Comparison of ENCODE assay signal across 24 mouse cellular contexts in genomic region chr4:137371596-137372523, GRCm38 (mm10). TPM values are rescaled to one million over a fixed set of nuclear protein-coding genes. Genes with fewer than 3 reads are reported as not detected.
DNase-seq lines count a peak whose midpoint lies in the region; ATAC-seq lines count a peak whose summit lies in the region.
"Had no signal": no experiment of that assay in that cellular context is flagged by ENCODE, and none has a peak within 500 bp of the region (broad histone marks: within the 10 kb centered on the region; RNA-seq: fewer than 3 reads in every experiment).

No protein-coding gene starts in this region.

- peak; percentile 92 for DNase-seq in heart, adult 11 months
- DNase-seq in heart, postnatal 25 days (ENCODE audit: low spot score) = no peak
- peak; percentile 77 for DNase-seq in 416B (ENCODE audit: low read depth)
- DNase-seq in intestine, embryonic 14.5 days (ENCODE audit: low spot score) = no peak
- no peak for DNase-seq in right cerebral cortex, adult 2 months (ENCODE audit: low spot score in 2 of 2)
- no peak for DNase-seq in hindbrain, embryonic 10.5 days (ENCODE audit: low spot score)
- DNase-seq in right cerebral cortex, postnatal 36 days (ENCODE audit: low spot score in 2 of 2) = no peak
- DNase-seq: cerebellum, adult 18-20 months; thymus, adult 2 months had no signal

- no peaks in the 10 kb centered on the region for H3K36me3 ChIP-seq in intestine, embryonic 14.5 days (ENCODE audit: control insufficient read depth, insufficient read depth, low read length)
- no peaks in the 10 kb centered on the region for H3K36me3 ChIP-seq in liver, embryonic 16.5 days (ENCODE audit: control insufficient read depth, insufficient read depth)
- no peaks in the 10 kb centered on the region for H3K36me3 ChIP-seq in hindbrain, embryonic 10.5 days
- H3K36me3 ChIP-seq: embryonic facial prominence, embryonic 13.5 days had no signal

- 74% methylated on average over 16 of the region's 16 CpGs for WGBS in intestine, embryonic 14.5 days
- 56% methylated on average over 16 of the region's 16 CpGs for WGBS in liver, embryonic 16.5 days (ENCODE audit: insufficient replicate concordance)
- 90% methylated on average over 16 of the region's 16 CpGs for whole genome bisulfite sequencing in hindbrain, embryonic 10.5 days

- intact Hi-C loops in heart, postnatal 25 days (cut with DNase I) = no loop called here

- no peak for ATAC-seq in intestine, embryonic 14.5 days (replicated peaks; ENCODE audit: low FRiP score, low TSS enrichment, low read depth)
- ATAC-seq in liver, embryonic 16.5 days (ENCODE audit: low read depth) = peak; percentile 53; the same call in 1 of the 2 replicates
- ATAC-seq: hindbrain, embryonic 16.5 days had no signal

- H3K27ac ChIP-seq in intestine, embryonic 14.5 days (ENCODE audit: low read depth) = peak overlapping the region; percentile 30; the same call in 1 of the 2 replicates
- no peak overlapping the region for H3K27ac ChIP-seq in liver, embryonic 16.5 days (ENCODE audit: low read length)
- no peak overlapping the region for H3K27ac ChIP-seq in hindbrain, embryonic 10.5 days
- H3K27ac ChIP-seq: embryonic facial prominence, embryonic 13.5 days; left cerebral cortex, adult 2 months had no signal

- peaks cover 30% of the 10 kb centered on the region for H3K4me1 ChIP-seq in intestine, embryonic 14.5 days (replicated peaks; ENCODE audit: control insufficient read depth, insufficient read depth, low read length)
- peaks cover 4% of the 10 kb centered on the region for H3K4me1 ChIP-seq in liver, embryonic 16.5 days (ENCODE audit: control insufficient read depth, low read depth, low read length)
- peaks cover 36% of the 10 kb centered on the region for H3K4me1 ChIP-seq in hindbrain, embryonic 10.5 days (replicated peaks)

- no peaks in the 10 kb centered on the region for H3K9me3 ChIP-seq in intestine, embryonic 14.5 days (ENCODE audit: control insufficient read depth, low read length)
- no peaks in the 10 kb centered on the region for H3K9me3 ChIP-seq in liver, embryonic 16.5 days (replicated peaks; ENCODE audit: control insufficient read depth, low read length)
- no peaks in the 10 kb centered on the region for H3K9me3 ChIP-seq in hindbrain, embryonic 10.5 days
- H3K9me3 ChIP-seq: embryonic facial prominence, embryonic 13.5 days; G1E had no signal

- H3K4me2 ChIP-seq in intestine, embryonic 14.5 days (ENCODE audit: low read length) = no peak overlapping the region
- H3K4me2 ChIP-seq in liver, embryonic 16.5 days (ENCODE audit: low read depth, low read length) = peak overlapping the region; percentile 33; the same call in 1 of the 2 replicates
- H3K4me2 ChIP-seq: embryonic facial prominence, embryonic 13.5 days; midbrain, embryonic 11.5 days had no signal

- H3K27me3 ChIP-seq in intestine, embryonic 14.5 days (replicated peaks; ENCODE audit: control insufficient read depth, insufficient read depth, low read length) = no peaks in the 10 kb centered on the region
- no peaks in the 10 kb centered on the region for H3K27me3 ChIP-seq in liver, embryonic 16.5 days (ENCODE audit: control insufficient read depth, insufficient read depth, low read depth, low read length)
- H3K27me3 ChIP-seq in hindbrain, embryonic 10.5 days (ENCODE audit: insufficient read depth, poor library complexity, severe bottlenecking) = no peaks in the 10 kb centered on the region
- H3K27me3 ChIP-seq: embryonic facial prominence, embryonic 13.5 days had no signal

- no peak overlapping the region for H3K4me3 ChIP-seq in intestine, embryonic 14.5 days (ENCODE audit: low read depth, low read length)
- peak overlapping the region; percentile 14; the same call in 1 of the 2 replicates for H3K4me3 ChIP-seq in liver, embryonic 16.5 days (ENCODE audit: low read depth, low read length)
- no peak overlapping the region for H3K4me3 ChIP-seq in hindbrain, embryonic 10.5 days
- H3K4me3 ChIP-seq: embryonic facial prominence, embryonic 13.5 days; left cerebral cortex, adult 2 months had no signal

- H3K9ac ChIP-seq in intestine, embryonic 14.5 days (ENCODE audit: low read length) = no peak overlapping the region
- no peak overlapping the region for H3K9ac ChIP-seq in liver, embryonic 16.5 days (ENCODE audit: low read depth, low read length)
- H3K9ac ChIP-seq: embryonic facial prominence, embryonic 13.5 days had no signal

RNA-seq across cellular contexts. Expression of gene Cdc42, which starts 14.3 kb away (rescaled TPM):
- total RNA-seq in heart, postnatal 25 days (2021) = 100 to 1,000 TPM; 153 to 169 TPM
- 632 and 704 TPM in 2 replicates for polyA plus RNA-seq in intestine, embryonic 14.5 days (2014; fragmentation: Nextera tagmentation; extraction: Ambion mirVana)
- polyA plus RNA-seq in liver, embryonic 16.5 days (2015; fragmentation: Nextera tagmentation; extraction: Ambion mirVana) = 235 and 242 TPM in 2 replicates
- 592 and 604 TPM in 2 replicates for polyA plus RNA-seq in hindbrain, embryonic 10.5 days (2016; fragmentation: Nextera tagmentation; extraction: Ambion mirVana)

RNA-seq across cellular contexts. Expression of gene Cela3a, which starts 37.7 kb away (rescaled TPM):
- total RNA-seq in heart, postnatal 25 days (2021) = not detected
- not detected in 2 replicates for polyA plus RNA-seq in intestine, embryonic 14.5 days (2014; fragmentation: Nextera tagmentation; extraction: Ambion mirVana)
- not detected in 2 replicates for polyA plus RNA-seq in liver, embryonic 16.5 days (2015; fragmentation: Nextera tagmentation; extraction: Ambion mirVana)
- not detected in 2 replicates for polyA plus RNA-seq in hindbrain, embryonic 10.5 days (2016; fragmentation: Nextera tagmentation; extraction: Ambion mirVana)
- total RNA-seq: G1E; granulocyte monocyte progenitor cell, adult 5-6 weeks; layer of hippocampus, adult 8-10 months; left cerebral cortex, adult 2 months had no signal
- polyA plus RNA-seq: brain, embryonic 14.5 days; cortical plate, adult 2 months; embryonic facial prominence, embryonic 13.5 days; forebrain, embryonic 11.5 days; G1E; heart, postnatal 0 days; hindbrain, embryonic 16.5 days; kidney, embryonic 14.5 days; limb, embryonic 11.5 days; lung, embryonic 16.5 days; midbrain, embryonic 11.5 days; thymus, adult 2 months had no signal

RNA-seq across cellular contexts. Expression of gene Cela3b, which starts 58.5 kb away (rescaled TPM):
- not detected for total RNA-seq in heart, postnatal 25 days (2021)
- polyA plus RNA-seq in intestine, embryonic 14.5 days (2014; fragmentation: Nextera tagmentation; extraction: Ambion mirVana) = 3.8 TPM in 1 of 2 replicates, not detected in the other
- 0.46 and 6.1 TPM in 2 replicates for polyA plus RNA-seq in liver, embryonic 16.5 days (2015; fragmentation: Nextera tagmentation; extraction: Ambion mirVana)
- not detected in 2 replicates for polyA plus RNA-seq in hindbrain, embryonic 10.5 days (2016; fragmentation: Nextera tagmentation; extraction: Ambion mirVana)
- total RNA-seq: G1E; granulocyte monocyte progenitor cell, adult 5-6 weeks; layer of hippocampus, adult 8-10 months; left cerebral cortex, adult 2 months had no signal
- polyA plus RNA-seq: brain, embryonic 14.5 days; cortical plate, adult 2 months; embryonic facial prominence, embryonic 13.5 days; forebrain, embryonic 11.5 days; G1E; heart, postnatal 0 days; hindbrain, embryonic 16.5 days; kidney, embryonic 14.5 days; limb, embryonic 11.5 days; lung, embryonic 16.5 days; midbrain, embryonic 11.5 days had no signal

Comparison
In these comparisons a context has a peak if more than half of its experiments do, and no peak if none do; other contexts are left out.
1. DNase-seq: peak in heart, adult 11 months (single experiment) and 416B (single experiment); none in heart, postnatal 25 days (single experiment), intestine, embryonic 14.5 days (single experiment), right cerebral cortex, adult 2 months (0 of 2), hindbrain, embryonic 10.5 days (single experiment) and right cerebral cortex, postnatal 36 days (0 of 2).